Mouse (Mus musculus) E14TG2a.4 (cell line): ENCODE measurements around the gene Oxct2a.

Experiments used
- CTCF ChIP-seq: conservative IDR thresholded peaks from 2 replicates; pipeline ENCODE4 v1.5.1; 2014; ENCODE audit warnings: low read length
- POU5F1 ChIP-seq: IDR thresholded peaks from 2 replicates; pipeline ENCODE4 v1.6.1; 2014; ENCODE audit warnings: low read length, borderline replicate concordance

GRCm38 (mm10) chr4:123331326-123331725, 7.9 kb upstream of the Oxct2a start:
- TF ChIP-seq CTCF = no peak
- TF ChIP-seq POU5F1 = no peak
